Mouse (Mus musculus) liver, adult 2 months (tissue): Measurements from ENCODE around the gene Notch3.
"Not testable (repeated sequence)": the region's sequence is repeated elsewhere in the genome, so short reads cannot be mapped to it uniquely, and the experiment has no call there.

ENCODE experiments used
- CTCF ChIP-seq: fragments of 200-500 bp; IDR thresholded peaks from 2 replicates; pipeline ENCODE4 v1.5.1; 2011; ENCODE audit warnings: low read depth, low read length, control low read depth
- POLR2A ChIP-seq: fragments of 200-500 bp; IDR thresholded peaks from 2 replicates; pipeline ENCODE4 v1.6.1; 2011; ENCODE audit warnings: low read length, control low read depth; ENCODE audit not compliant: insufficient read depth; ENCODE audit errors: extremely low read depth

DNA sequence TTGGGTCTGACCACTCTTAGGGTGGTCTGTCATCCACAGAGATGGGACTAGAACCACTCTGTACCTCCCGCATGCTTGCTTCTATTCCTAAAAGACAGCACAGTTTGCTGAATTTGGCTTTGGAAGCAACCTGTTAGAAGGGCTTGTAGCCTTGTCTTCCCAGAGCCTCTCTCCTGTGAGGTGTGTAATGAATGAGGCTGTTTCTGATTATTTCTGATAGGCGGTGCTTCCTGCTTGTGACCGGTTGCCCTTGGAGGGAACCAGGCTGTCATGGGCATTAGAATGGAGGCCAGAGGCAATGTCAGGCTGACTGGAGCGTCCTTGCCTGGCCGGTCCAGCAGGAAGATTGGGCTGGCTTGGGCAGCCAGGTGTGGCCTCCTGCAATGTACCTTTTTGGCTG lies 52.2 kb downstream of the Notch3 start:
- TF ChIP-seq CTCF, POLR2A: not testable (repeated sequence)
